Mouse (Mus musculus): ENCODE data around the gene Dhdds.

The Dhdds gene

GRCm38 (mm10) chr4:134000466-134001438 is at the start of gene Dhdds:
Gene Dhdds (minus strand): TSS chr4:134000918.
- DNase-seq (ENCODE audit: low spot score): peak; percentile 99

DNA sequence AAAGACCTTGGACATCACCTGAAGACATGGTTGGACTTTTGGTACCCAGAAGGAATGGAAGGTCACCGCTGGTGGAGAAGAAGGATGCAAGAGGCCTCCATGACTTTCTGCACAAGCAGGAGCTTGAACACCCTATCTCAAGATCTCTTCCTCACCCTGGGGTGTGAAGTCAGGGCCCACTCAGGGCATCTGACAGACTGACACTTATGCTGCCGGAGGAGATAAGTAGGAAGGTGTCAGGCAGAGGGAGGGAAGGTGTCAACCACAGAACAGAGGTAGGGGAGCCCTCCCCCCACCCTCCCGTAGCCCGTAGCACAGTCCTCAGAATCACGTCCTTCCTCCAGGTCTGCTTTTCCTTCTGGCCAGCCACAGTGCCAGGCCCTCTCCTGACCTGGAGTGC is 46.9 kb upstream of the Dhdds start:
- no peak for DNase-seq (ENCODE audit: low spot score)

GRCm38 (mm10) chr4:134043041-134043440 is 42.3 kb upstream of the Dhdds start:
- DNase-seq (ENCODE audit: low spot score): no peak

DNA sequence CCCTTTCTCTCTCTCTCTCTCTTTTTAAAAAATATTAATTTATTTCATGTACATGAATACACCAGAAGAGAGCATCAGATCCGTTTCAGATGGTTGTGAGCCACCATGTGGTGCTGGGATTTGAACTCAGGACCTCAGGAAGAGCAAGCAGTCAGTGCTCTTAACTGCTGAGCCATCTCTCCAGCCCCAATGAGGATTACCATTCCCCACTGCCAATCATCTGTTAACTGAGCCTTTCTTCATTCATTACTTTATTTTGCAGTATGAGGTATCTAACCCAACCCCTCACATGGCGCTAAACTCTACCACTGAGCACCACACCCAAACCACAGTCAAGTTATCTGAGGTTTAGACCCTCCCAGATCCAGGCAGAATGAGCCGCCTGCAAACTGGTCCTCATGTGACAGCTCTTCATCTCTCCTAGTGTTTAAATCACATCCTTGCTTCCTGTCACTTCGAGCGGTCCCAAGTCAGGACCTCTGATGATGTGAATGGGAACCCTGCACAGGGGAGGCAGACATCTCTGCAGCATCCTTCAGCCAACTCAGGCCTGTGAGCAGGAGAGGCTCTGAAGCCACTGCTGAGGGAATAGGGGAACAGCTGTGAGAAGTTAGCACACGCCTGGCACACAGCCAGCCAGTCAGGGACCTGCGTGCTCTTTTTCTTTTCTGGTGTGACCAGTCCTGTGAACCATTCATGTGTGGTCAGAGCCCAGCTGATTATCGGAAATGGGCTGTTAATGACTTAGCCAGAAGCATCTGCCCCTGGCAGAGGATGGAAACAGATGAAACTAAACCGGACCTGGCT is 40.8 kb upstream of the Dhdds start:
- DNase-seq (ENCODE audit: low spot score): no peak

DNA sequence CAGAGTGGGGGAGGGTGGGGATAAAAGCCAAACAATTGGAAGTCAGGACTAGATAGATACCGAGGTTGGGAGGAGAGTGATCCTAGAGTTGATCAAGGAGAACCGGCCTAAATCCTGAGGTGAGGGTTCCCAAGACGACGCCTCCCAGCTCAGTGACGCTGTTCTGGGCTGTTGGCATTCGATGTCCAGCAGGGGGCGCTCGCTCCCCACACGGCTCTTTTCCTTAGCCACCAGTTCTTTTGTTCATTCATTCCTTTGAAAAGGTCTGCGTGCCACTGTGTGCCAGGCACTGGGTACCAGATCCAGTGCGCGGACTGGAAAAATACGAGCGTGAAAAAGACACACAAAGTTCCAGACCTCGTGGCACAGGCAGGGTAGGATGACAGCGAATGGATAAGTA is 35.2 kb upstream of the Dhdds start:
- peak; percentile 68 for DNase-seq (ENCODE audit: low spot score)

DNA sequence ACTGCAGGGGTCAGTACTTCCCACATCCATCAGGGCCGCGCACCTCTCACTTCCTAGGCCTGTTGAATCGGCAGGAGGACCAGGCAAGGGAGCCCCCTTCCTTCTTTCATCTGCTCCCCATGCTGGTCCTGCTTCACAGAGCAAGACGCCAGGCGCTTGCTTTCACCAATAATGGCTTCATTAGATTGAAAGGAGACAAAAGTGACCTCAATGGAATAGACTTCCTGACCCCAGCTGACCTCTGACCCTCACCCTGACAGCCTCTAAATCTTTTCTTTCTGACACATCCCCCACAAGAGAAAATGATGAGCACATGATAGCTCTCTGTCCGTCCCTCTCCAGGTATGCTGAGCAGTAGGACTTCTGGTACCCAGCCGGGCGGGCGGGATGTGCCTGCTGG is 25.1 kb upstream of the Dhdds start:
- peak; percentile 86 for DNase-seq (ENCODE audit: low spot score)

DNA sequence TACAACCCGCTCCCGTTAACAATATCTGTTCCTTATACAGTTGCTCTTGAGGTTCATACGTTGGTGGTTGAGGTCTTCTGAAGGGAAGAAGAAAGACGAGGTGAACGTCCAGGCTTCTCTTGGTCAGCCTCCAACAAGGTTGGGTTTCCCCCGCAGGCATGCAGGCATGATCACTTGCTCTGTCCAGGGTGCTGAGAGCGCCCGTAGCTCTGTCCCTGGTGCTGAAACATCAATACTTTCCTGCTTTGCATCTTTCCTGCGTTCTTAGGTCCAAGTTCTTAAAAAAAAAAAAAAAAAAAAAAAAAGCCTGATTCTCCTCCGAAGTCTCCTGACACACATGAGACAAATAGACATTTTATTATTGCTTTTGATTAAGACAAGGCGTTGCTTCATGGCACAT is 19.9 kb upstream of the Dhdds start:
- DNase-seq (ENCODE audit: low spot score): peak; percentile 75

- peak; percentile 87 for DNase-seq (ENCODE audit: low spot score)
Measured at GRCm38 (mm10) chr4:134019641-134020351, 19.1 kb upstream of the Dhdds start.

- peak; percentile 96 for DNase-seq (ENCODE audit: low spot score)
Measured at GRCm38 (mm10) chr4:134019210-134019609, 18.5 kb upstream of the Dhdds start.

DNA sequence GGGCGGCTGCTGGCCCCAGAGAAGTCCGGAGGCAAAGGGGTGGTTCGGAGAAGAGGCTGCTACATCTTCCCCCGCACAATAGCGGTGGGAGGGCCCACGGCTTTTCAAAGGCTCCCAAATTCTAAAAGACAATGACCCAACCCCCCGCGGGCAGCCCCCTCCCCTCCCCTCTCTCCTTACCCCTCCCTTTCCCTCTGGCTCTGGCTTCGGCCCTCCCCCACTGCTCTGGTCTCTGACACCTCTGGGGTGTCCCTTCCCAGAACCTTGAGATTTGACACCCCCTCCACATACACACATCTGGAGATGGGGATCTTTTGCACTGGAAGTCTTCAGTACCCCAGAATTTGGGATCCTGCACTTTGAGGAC is 18.0 kb upstream of the Dhdds start, which contains the start of gene Lin28a:
Lin28a (minus strand) TSS at position 63 of the 367 bp plus-strand sequence.
- DNase-seq (ENCODE audit: low spot score): peak; percentile 89

- DNase-seq (ENCODE audit: low spot score): peak; percentile 82
Measured at GRCm38 (mm10) chr4:134018038-134018778, 17.5 kb upstream of the Dhdds start.

DNA sequence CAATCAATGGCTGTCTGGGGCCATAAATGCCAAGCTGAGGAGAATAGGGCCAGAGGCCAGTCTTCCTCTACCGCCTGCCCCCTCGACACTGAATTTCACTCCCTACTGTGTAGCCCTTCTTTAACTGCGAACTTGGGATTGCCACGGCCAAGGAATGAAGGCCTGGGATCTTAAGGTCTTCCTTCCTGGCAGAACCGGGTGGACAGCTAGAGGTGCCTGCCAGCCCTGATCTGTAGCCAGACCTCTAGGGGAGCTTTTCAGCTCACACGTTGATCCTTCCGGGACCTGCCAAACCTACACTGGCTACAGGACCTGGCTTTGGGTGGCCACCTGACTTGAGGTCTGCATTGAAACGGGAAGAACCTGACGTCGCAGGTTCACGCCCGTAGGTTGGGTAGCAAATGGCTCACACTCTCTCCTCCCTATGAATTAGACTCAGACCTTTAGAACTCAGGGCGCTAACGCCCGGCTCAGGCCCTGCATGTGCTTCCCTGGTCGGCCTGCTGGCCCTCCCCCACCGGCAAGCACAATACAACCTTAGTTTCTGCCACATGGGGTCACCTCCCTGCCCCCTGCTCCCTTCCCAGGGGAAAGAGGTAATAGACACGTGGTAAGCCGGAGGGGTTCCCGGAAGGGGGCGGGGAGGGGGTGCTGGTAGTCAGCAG is 16.6 kb upstream of the Dhdds start:
- peak; percentile 80 for DNase-seq (ENCODE audit: low spot score)

GRCm38 (mm10) chr4:134016767-134017166 is 16.0 kb upstream of the Dhdds start:
- peak; percentile 96 for DNase-seq (ENCODE audit: low spot score)

DNA sequence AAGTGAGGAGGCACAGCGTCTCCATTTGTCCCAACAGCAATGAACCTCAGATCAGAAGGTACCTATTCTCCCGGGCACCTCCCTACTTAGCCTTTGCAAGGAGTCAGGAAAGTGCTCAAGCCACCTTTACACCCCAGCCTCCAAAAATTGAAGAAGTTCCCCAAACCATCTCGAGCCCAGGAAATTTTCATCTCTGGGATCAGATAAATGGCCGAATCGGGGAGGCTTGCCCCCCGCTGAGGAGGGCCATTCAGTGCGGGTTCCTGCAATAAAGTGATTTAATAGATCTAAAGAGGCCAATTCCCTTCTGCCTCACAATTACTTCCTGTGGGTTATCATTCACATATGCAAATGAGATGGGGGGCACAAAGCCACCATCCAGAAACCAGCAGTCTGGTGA is 15.5 kb upstream of the Dhdds start:
- no peak for DNase-seq (ENCODE audit: low spot score)

- DNase-seq (ENCODE audit: low spot score): peak; percentile 56
Measured at GRCm38 (mm10) chr4:134012858-134013528, 12.3 kb upstream of the Dhdds start.

- DNase-seq (ENCODE audit: low spot score): peak; percentile 87
Measured at GRCm38 (mm10) chr4:134011450-134012414, 11.0 kb upstream of the Dhdds start.

GRCm38 (mm10) chr4:134009709-134010108 is 9.0 kb upstream of the Dhdds start:
- peak; percentile 70 for DNase-seq (ENCODE audit: low spot score)

- no peak for DNase-seq (ENCODE audit: low spot score)
Measured at GRCm38 (mm10) chr4:134006845-134007244, 6.1 kb upstream of the Dhdds start.
